Mouse (Mus musculus) forebrain, embryonic 11.5 days (tissue): ENCODE results near the gene Rnase10. TPM values are rescaled to one million over a fixed set of nuclear protein-coding genes. Genes with fewer than 3 reads are reported as not detected.
"Not testable (repeated sequence)": the region's sequence is repeated elsewhere in the genome, so short reads cannot be mapped to it uniquely, and the experiment has no call there.

Experiments used
- ATAC-seq: fragments of 200-750 bp; cut with Nextera tagmentation; replicated peaks from 2 replicates; pipeline ENCODE4 v1.8.0; 2017; ENCODE audit warnings: moderate TSS enrichment; ENCODE audit not compliant: low FRiP score
- DNase-seq: peaks from one replicate; pipeline ENCODE4 v3.0.0-alpha.2; 2017; ENCODE audit warnings: low spot score
- H3K27ac ChIP-seq: fragments of 300-500 bp; sonication (generic); 2 replicates; pipeline ENCODE4 v1.5.1; 2014; ENCODE audit warnings: low read depth, low read length
- H3K27me3 ChIP-seq: fragments of 300-500 bp; sonication (generic); 2 replicates; pipeline ENCODE4 v1.6.1; 2014; ENCODE audit warnings: mild to moderate bottlenecking, low read length, mixed read lengths; ENCODE audit not compliant: control insufficient read depth, insufficient read depth
- H3K36me3 ChIP-seq: fragments of 300-500 bp; sonication (generic); 2 replicates; pipeline ENCODE4 v1.6.1; 2014; ENCODE audit warnings: mild to moderate bottlenecking, low read length, moderate library complexity, mixed read lengths; ENCODE audit not compliant: control insufficient read depth, insufficient read depth
- H3K4me1 ChIP-seq: fragments of 300-500 bp; sonication (generic); replicated peaks from 2 replicates; pipeline ENCODE4 v1.6.1; 2014; ENCODE audit warnings: low read length, mixed read lengths; ENCODE audit not compliant: control insufficient read depth, insufficient read depth
- H3K4me2 ChIP-seq: fragments of 300-500 bp; sonication (generic); 2 replicates; pipeline ENCODE4 v1.6.1; 2014; ENCODE audit warnings: low read depth, mild to moderate bottlenecking, low read length, moderate library complexity, mixed read lengths; ENCODE audit not compliant: severe bottlenecking
- H3K4me3 ChIP-seq: fragments of 300-500 bp; sonication (generic); 2 replicates; pipeline ENCODE4 v1.5.1; 2014; ENCODE audit warnings: low read depth, low read length
- H3K9ac ChIP-seq: fragments of 300-500 bp; sonication (generic); 2 replicates; pipeline ENCODE4 v1.6.1; 2014; ENCODE audit warnings: low read length
- H3K9me3 ChIP-seq: fragments of 300-500 bp; sonication (generic); 2 replicates; pipeline ENCODE4 v1.6.1; 2016; ENCODE audit warnings: low read length, mixed read lengths; ENCODE audit not compliant: control insufficient read depth
- WGBS: fragments of 180-500 bp; shearing (Covaris S2); extraction: QIAGEN DNeasy Blood & Tissue Kit; methylation state at CpG from one replicate; pipeline ENCODE4 v1.1.7; 2014; 5-methylcytosine and 5-hydroxymethylcytosine counted together
- polyA plus RNA-seq: library from polyadenylated mRNA; unstranded; fragments of >200 nt; fragmentation: Nextera tagmentation; extraction: Ambion mirVana; gene quantifications from 2 replicates; pipeline ENCODE4 v1.2.1, GENCODE M21; 2014

Gene Rnase10
- polyA plus RNA-seq, 1 experiment from 2014 or later: not detected

GRCm38 (mm10) chr14:50997088-50997487 lies 10.5 kb upstream of the Rnase10 start:
- WGBS: 89% methylated on average over 3 of the region's 3 CpGs
- Histone ChIP-seq H3K27me3 (no peaks in the 10 kb centered on the region), H3K4me1 (no peaks in the 10 kb centered on the region), H3K36me3 (no peaks in the 10 kb centered on the region), H3K4me2 (no peak overlapping the region), H3K4me3 (no peak overlapping the region), H3K27ac (no peak overlapping the region), H3K9me3 (no peaks in the 10 kb centered on the region), H3K9ac (no peak overlapping the region)
- no peak for DNase-seq
- no peak for ATAC-seq

- H3K27me3 ChIP-seq: no peaks in the 10 kb centered on the region
- WGBS: 88% methylated on average over 2 of the region's 2 CpGs
- no peak overlapping the region for H3K9ac ChIP-seq
- H3K27ac ChIP-seq: no peak overlapping the region
- H3K36me3 ChIP-seq: no peaks in the 10 kb centered on the region
- ATAC-seq (no peak), DNase-seq (no peak)
- no peak overlapping the region for H3K4me3 ChIP-seq
- no peak overlapping the region for H3K4me2 ChIP-seq
- H3K9me3 ChIP-seq: no peaks in the 10 kb centered on the region
- no peaks in the 10 kb centered on the region for H3K4me1 ChIP-seq
These were observed 9.4 kb upstream of the Rnase10 start for GRCm38 (mm10) chr14:50997999-50998666.

- Histone ChIP-seq H3K9ac (no peak overlapping the region), H3K4me3 (no peak overlapping the region), H3K27me3 (no peaks in the 10 kb centered on the region), H3K4me2 (no peak overlapping the region), H3K27ac (no peak overlapping the region), H3K4me1 (no peaks in the 10 kb centered on the region), H3K36me3 (no peaks in the 10 kb centered on the region), H3K9me3 (no peaks in the 10 kb centered on the region)
- no peak for ATAC-seq
- no peak for DNase-seq
- WGBS: 88% methylated on average over 13 of the region's 13 CpGs
These were observed 563 bp downstream of the Rnase10 start for GRCm38 (mm10) chr14:51007914-51008713.

DNA sequence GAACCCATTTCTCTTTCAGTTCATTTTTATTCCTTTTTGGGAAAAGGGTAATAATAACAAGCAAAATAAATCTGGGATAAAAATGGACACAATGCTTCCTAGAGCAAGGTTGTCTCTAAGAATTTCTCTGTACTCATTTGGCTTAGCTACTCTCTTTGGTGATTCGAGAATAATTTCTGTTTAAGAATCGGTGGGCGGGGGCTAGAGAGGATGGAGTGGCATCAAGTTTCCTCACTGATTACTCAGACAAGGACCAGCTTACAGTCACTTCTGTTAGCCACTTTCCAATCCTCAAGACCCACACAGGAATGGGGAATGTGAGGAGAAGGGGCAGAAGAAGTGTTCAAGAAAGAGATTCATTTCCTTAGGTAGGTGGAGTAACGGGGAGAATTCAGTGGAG lies 1.2 kb downstream of the Rnase10 start:
- 87% methylated on average over 4 of the region's 4 CpGs for WGBS
- DNase-seq (no peak), ATAC-seq (no peak)
- H3K4me3 ChIP-seq: no peak overlapping the region
- no peak overlapping the region for H3K9ac ChIP-seq
- H3K27ac ChIP-seq: no peak overlapping the region
- H3K27me3 ChIP-seq: no peaks in the 10 kb centered on the region
- no peaks in the 10 kb centered on the region for H3K36me3 ChIP-seq
- H3K4me1 ChIP-seq: no peaks in the 10 kb centered on the region
- no peaks in the 10 kb centered on the region for H3K9me3 ChIP-seq
- no peak overlapping the region for H3K4me2 ChIP-seq

DNA sequence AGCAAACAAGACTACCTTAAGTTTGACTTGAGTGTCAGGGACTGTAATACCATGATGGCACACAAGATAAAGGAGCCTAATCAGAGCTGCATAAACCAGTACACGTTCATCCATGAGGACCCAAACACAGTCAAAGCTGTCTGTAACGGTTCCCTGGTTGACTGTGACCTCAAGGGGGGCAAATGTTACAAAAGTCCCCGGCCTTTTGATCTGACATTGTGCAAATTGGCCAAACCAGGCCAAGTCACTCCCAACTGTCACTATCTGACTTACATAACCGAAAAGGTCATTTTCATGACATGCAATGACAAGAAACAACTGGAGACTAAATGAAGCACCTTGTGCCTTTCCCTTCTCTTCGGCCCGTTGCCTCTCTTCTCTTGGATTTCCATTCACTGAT lies 2.0 kb downstream of the Rnase10 start:
- Histone ChIP-seq H3K36me3 (no peaks in the 10 kb centered on the region), H3K9ac (no peak overlapping the region), H3K27me3 (no peaks in the 10 kb centered on the region), H3K4me1 (no peaks in the 10 kb centered on the region), H3K27ac (no peak overlapping the region), H3K4me2 (no peak overlapping the region), H3K4me3 (no peak overlapping the region), H3K9me3 (no peaks in the 10 kb centered on the region)
- WGBS: 90% methylated on average over 6 of the region's 6 CpGs
- DNase-seq (no peak), ATAC-seq (no peak)

GRCm38 (mm10) chr14:51014724-51015123 lies 7.2 kb downstream of the Rnase10 start:
- not testable (repeated sequence) for H3K4me2 ChIP-seq, H3K9me3 ChIP-seq, H3K27me3 ChIP-seq, DNase-seq, H3K4me3 ChIP-seq, H3K27ac ChIP-seq, H3K36me3 ChIP-seq, ATAC-seq, H3K9ac ChIP-seq, H3K4me1 ChIP-seq
- 88% methylated on average over 3 of the region's 3 CpGs for WGBS

GRCm38 (mm10) chr14:51015780-51016179 lies 8.2 kb downstream of the Rnase10 start:
- Histone ChIP-seq H3K4me3 (no peak overlapping the region), H3K9ac (no peak overlapping the region)
- no peak for ATAC-seq

GRCm38 (mm10) chr14:51017256-51017655 lies 9.7 kb downstream of the Rnase10 start:
- Histone ChIP-seq H3K27ac (no peak overlapping the region), H3K4me3 (no peak overlapping the region), H3K4me2 (no peak overlapping the region), H3K9ac (no peak overlapping the region), H3K36me3 (no peaks in the 10 kb centered on the region), H3K27me3 (no peaks in the 10 kb centered on the region), H3K9me3 (no peaks in the 10 kb centered on the region), H3K4me1 (no peaks in the 10 kb centered on the region)
- DNase-seq: no peak
- WGBS: 82% methylated on average over 3 of the region's 3 CpGs
- ATAC-seq: no peak

More at GRCm38 (mm10) chr14:51015780-51016179, 8.2 kb downstream of the Rnase10 start:
- Histone ChIP-seq H3K36me3 (no peaks in the 10 kb centered on the region), H3K4me2 (no peak overlapping the region), H3K4me1 (no peaks in the 10 kb centered on the region), H3K27ac (no peak overlapping the region), H3K27me3 (no peaks in the 10 kb centered on the region), H3K9me3 (no peaks in the 10 kb centered on the region)
- DNase-seq: no peak

DNA sequence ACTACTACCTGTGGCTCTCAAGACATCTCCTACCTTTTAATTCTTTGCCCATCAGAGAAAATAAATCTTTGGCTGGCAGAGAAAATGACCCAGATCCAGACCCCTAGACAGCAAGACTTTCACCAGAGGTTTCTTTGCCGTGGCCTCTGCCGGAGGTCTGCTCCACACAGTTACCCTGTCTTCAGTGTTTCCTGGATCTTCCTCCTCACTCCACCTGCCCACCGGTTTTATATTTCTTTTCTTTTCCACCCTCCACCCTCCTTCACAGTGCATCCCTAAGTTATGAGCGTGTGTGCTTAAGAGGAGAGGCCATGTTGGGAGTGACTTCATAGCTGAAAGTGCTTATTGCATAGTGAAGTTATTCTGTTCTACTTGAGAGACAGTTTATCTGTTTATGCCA lies 15.9 kb downstream of the Rnase10 start:
- H3K4me2 ChIP-seq: no peak overlapping the region
- WGBS: 88% methylated on average over 4 of the region's 4 CpGs
- H3K4me3 ChIP-seq: no peak overlapping the region
- no peaks in the 10 kb centered on the region for H3K4me1 ChIP-seq
- no peaks in the 10 kb centered on the region for H3K27me3 ChIP-seq
- no peak overlapping the region for H3K27ac ChIP-seq
- ATAC-seq (no peak), DNase-seq (no peak)
- no peak overlapping the region for H3K9ac ChIP-seq
- H3K36me3 ChIP-seq: no peaks in the 10 kb centered on the region
- no peaks in the 10 kb centered on the region for H3K9me3 ChIP-seq
